Mouse (Mus musculus): ENCODE measurements around the gene Usp7. TPM values are rescaled to one million over a fixed set of nuclear protein-coding genes. Genes with fewer than 3 reads are reported as not detected.

Usp7 gene
- 100 to 1,000 TPM; 153 to 157 TPM for total RNA-seq (2021)
- long read RNA-seq, full-length matches to known transcripts = 6 of 17 reads
- long read RNA-seq, partial matches to known transcripts = 6 of 17 reads
- long read RNA-seq, other reads (novel, unspliced or antisense) = 5 of 17 reads

- no peak for DNase-seq (ENCODE audit: low spot score in 2 of 2)
Observed at GRCm38 (mm10) chr16:8791949-8792557, at the start of gene Usp7. Usp7 (minus strand) TSS chr16:8792308.

- DNase-seq (ENCODE audit: low spot score in 2 of 2) = no peak
Observed at GRCm38 (mm10) chr16:8840557-8840956, 48.4 kb upstream of the Usp7 start.

GRCm38 (mm10) chr16:8838921-8839320 lies 46.8 kb upstream of the Usp7 start:
- no peak for DNase-seq (ENCODE audit: low spot score in 2 of 2)

- no peak for DNase-seq (ENCODE audit: low spot score in 2 of 2)
Observed at GRCm38 (mm10) chr16:8837595-8837994, 45.5 kb upstream of the Usp7 start.

DNA sequence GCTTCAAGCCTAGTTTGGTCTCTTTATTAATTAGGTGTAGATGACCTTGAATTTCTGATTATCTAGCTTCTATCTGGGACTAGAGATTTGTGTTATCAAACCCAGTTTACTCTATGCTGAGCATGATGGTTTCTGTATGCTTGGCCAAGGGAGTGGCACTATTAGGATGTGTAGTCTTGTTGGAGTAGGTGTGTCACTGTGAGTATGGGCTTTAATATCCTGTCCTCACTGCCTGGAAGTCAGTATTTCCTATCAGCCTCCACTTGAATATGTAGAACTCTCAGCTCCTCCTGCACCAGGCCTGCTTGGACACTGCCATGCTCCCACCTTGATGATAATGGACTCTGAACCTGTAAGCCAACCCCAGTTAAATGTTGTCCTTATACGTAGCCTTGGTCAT lies 44.8 kb upstream of the Usp7 start:
- no peak for DNase-seq (ENCODE audit: low spot score in 2 of 2)

DNA sequence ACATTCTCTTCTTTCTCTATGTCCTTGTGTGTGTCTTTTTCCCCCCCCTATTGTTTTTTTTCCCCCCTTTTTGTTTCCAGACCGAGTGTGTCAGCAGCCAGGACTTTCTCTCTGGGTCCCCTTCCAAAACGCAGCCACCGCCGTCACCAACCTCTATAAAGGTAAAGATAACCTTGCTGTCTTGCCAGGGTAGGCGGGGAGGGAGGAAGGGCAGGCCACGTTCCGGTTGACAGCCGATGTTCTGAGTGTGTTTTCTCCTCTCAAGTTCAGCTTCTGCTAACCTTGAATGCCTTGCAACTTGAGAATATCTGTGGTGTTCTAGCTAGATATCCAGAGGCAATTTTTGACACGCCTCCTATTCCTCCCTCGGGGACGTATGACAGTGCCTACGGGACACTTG lies 39.1 kb upstream of the Usp7 start:
- no peak for DNase-seq (ENCODE audit: low spot score in 2 of 2)

DNA sequence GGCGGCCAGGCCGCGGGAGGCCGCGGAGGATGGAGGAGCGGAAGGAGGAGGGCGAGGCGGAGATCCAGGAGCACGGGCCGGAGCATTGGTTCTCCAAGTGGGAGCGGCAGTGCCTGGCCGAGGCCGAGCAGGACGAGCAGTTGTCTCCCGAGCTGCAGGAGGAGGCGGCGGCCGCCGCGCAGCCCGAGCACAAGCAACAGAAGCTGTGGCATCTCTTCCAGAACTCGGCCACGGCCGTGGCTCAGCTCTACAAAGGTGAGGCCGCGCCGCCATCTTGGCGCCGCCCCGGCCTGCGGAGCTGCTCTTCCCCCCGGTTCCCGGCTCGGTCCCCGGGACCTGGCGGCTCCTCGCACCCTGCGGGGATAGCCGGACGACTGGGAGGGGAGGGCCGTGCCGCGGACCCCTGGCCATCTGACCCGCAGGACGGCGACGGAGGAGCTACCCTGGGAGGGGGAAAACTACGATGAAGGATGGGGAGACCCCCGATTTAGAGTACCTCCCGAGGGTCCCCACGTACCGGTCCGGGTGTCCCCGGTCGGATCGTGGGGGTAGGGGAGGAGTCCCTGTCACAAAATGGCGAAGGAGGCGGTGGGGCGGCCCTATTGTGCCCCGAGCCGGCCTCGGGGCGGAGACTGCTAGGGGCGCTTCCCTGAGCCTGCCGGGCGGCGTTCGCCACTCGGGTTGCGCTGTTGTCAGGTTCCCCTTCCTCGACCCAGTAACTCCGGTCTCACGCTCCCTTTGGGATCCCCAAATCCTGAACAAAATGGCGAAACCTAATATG lies 38.5 kb upstream of the Usp7 start:
- peak; percentile 66 to 75 for DNase-seq (ENCODE audit: low spot score in 2 of 2)

DNA sequence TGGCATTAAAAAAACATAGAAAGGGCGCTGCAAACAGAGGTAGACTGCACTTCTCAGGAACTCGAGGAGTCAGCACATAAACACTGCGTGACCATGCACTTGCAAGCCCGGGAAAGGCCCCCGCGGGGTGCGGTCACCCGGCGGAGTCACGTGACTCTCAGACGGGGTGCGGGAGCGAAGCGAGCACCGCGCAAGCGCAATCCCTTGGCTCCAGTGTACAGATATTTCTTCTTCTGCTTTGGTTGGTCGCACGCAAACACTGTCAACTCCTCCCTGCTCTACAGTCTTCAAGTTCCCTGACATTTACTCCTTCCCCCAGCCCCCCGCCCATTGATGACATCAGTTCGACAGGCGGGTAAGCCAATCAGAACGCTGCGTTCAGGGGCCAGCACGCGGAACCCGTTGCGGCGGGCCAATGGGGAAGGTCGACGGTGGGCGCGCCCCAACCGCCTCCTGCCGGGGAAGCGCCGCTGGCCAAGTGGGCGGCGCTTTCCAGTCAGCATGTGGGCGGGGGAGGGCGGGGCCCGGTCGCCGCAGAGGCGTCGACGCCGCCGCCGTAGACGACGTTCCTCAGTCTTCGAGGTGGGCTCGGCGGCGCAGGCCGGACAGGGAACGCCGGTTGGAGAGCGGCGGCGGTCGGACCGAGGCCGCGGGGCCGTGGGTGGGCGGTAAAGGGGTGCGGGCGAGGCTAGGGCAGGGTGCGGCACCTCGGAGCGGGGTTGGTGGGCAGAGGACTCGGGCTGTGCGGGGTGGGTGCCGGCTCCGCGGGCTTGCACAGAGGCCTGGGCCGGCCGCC lies 37.7 kb upstream of the Usp7 start, which contains the start of gene 1810013L24Rik:
TSS of gene 1810013L24Rik (plus strand) at position 537 of the 796 bp plus-strand sequence.
- peak; percentile 95 to 97 for DNase-seq (ENCODE audit: low spot score in 2 of 2)

DNA sequence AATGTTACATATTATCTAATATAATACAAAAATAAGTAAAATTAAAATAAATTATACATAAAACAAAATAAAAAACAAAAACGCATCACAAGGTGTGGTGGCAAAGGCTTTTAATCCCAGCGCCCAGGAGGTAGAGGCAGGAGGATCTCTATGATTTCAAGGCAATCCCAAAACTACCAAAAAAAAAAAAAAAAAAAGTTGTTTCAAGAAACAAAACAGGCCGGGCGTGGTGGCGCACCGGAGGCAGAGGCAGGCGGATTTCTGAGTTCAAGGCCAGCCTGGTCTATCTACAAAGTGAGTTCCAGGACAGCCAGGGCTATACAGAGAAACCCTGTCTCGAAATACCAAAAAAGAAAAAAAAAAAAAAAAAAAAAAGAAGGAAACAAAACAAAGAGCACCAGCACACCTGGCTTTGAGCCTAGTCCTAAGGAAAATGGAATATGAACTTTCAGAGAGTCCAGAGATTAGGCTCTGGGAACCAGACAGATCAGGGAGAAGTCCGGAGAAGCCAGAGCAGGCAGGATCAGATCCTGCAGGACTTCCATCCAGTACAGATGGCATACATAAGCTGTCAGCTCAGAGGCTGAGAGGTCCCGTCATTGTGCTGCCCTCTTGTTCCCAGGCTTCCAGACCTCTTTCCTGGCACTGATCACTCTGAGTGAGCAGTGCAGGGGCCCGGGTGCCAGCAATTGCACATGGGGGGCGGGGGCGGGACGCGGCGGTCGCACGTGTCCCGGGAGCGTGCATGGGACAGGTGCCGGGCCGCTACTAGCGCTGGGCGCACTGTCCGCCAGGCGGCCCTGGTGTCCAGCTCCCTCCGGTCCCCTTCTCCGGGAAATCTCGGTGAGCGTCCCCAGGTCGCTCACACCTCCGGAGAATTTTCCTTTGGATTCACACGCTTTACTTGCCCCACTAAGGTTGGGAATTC lies 36.8 kb upstream of the Usp7 start:
- DNase-seq (ENCODE audit: low spot score in 2 of 2) = no peak

GRCm38 (mm10) chr16:8827366-8827765 lies 35.3 kb upstream of the Usp7 start:
- no peak for DNase-seq (ENCODE audit: low spot score in 2 of 2)

DNA sequence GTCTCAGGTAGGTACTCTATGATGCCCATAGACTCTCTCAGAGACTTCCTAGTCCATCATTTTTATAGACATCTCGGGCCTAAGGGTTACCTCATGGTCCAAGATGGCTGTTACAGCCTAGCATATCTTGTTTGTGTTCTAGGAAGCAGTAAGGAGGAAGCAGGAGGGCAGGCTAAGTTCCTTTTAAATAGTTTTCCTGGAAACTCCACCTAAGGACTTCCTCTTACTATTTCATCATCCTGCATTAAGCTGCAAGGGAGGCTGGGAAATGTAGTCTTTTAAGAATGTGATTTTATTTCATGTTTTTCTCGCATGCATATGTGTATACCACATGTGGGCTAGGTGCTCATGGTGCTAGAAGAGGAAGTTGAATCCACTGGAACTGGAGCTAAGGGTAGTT lies 31.6 kb upstream of the Usp7 start:
- no peak for DNase-seq (ENCODE audit: low spot score in 2 of 2)

DNA sequence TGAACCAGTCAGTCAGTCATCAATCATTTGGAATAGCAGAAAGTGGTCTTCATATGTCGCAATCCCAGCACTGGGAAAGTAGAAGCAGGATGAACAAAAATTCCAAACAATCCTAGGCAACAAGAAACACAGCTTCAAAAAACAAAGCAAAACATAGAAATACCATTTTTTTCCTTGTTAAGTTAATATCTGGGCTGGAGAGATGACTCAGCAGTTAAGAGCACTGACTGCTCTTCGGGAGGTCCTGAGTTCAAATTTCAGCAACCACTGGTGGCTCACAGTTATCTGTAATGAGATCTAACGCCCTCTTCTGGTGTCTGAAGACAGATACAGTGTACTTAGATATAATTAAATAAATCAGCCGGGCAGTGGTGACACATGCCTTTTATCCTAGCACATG lies 30.5 kb upstream of the Usp7 start:
- no peak for DNase-seq (ENCODE audit: low spot score in 2 of 2)

GRCm38 (mm10) chr16:8821429-8821828 lies 29.3 kb upstream of the Usp7 start:
- DNase-seq (ENCODE audit: low spot score in 2 of 2) = no peak

- no peak for DNase-seq (ENCODE audit: low spot score in 2 of 2)
Observed at GRCm38 (mm10) chr16:8817872-8818271, 25.8 kb upstream of the Usp7 start.

- DNase-seq (ENCODE audit: low spot score in 2 of 2) = no peak
Observed at GRCm38 (mm10) chr16:8810399-8811127, 18.5 kb upstream of the Usp7 start.

GRCm38 (mm10) chr16:8806703-8807102 lies 14.6 kb upstream of the Usp7 start:
- DNase-seq (ENCODE audit: low spot score in 2 of 2) = no peak

GRCm38 (mm10) chr16:8795906-8796305 lies 3.8 kb upstream of the Usp7 start:
- no peak for DNase-seq (ENCODE audit: low spot score in 2 of 2)

DNA sequence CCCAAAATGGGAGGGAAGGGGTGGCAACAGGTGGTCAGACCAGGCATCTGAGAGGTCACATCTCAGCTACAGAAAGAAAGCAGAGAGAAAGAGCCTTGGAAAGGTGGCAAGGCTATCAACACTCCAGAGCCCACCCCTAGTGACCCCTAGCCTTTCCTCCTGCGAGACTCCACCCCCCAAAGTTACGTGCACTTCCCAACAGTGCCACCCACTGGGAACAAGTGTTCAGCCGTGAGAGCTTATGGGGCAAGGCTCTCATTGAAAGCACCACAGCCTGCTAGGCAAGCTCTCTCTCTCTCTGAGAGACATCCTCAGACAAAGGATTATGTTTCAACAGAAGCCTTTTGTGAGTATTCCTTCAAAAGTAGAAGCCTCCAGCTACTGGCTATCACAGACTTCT lies 2.8 kb upstream of the Usp7 start:
- no peak for DNase-seq (ENCODE audit: low spot score in 2 of 2)

DNA sequence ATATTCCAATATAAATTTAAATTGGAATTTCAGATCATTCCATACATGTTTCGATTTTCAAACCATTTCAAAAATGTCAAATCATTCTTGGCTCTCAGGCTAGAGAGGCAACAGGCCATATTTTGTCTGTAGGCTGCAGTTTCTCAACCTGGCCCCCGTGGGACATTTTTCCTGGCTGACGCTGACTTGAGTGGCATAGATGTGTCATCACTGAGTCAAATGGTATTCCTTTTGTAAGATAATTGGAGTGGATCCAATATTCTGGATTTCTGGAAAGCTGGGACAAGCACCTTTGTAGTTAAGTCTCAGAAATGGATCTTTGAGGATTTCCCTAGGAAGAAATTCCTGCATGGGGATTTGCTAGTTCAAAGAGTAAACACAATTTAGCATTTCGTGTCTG lies 1.2 kb downstream of the Usp7 start:
- DNase-seq (ENCODE audit: low spot score in 2 of 2) = no peak

DNA sequence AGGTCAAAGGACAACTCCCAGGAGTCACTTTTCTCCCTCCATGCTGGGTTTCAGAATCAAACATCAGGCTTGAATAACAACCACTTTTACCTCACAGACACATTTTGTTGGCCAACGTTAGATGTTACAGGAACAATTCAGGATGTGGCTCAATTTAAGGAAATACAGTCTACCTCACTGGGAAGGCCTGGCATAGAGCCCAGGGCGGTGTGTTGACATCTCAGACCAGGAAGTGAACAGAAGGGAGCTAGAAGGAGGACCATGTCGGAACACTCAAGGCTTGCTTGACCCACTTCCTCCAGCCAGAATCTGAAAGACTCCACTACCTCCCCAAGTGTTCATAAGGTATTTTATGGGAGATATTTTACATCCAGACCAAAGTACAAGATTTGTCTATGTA lies 7.4 kb downstream of the Usp7 start:
- no peak for DNase-seq (ENCODE audit: low spot score in 2 of 2)
